Comparison of ENCODE assay signal across 15 mouse cellular contexts in the genomic region with DNA sequence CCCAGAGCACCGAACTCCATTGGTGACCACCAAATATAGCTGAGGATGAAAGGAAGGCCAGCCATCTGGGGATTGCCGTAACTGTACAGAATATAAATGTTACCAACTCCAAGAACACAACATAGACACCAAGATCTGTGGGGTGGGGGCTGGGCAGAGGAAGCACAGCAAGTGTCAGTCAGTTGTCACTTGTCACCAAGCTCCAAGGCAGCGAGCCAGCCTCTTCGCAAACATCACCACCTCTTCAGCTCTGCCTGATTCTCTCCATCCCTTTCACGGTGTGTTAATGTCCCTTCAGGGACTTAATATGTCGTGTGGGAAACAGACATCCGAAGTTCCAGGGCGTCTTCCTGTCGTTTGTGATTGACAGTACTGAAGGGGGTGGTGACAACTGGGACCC.
"Had no signal": no experiment of that assay in that cellular context is flagged by ENCODE, and none has a peak within 500 bp of the region (broad histone marks: within the 10 kb centered on the region; RNA-seq: fewer than 3 reads in every experiment).

No protein-coding gene starts in this region.

- H3K9me3 ChIP-seq: lung, embryonic 15.5 days; megakaryocyte, embryonic 14.5 days; midbrain, embryonic 13.5 days; midbrain, embryonic 15.5 days; neural tube, embryonic 12.5 days had no signal

- DNase-seq: lung, adult 2 months; lung, postnatal 14 days; right cerebral cortex, postnatal 14 days; spleen, adult 18-20 months; thymus, adult 18-20 months; thymus, postnatal 14 days; thymus, postnatal 36 days had no signal

- H3K36me3 ChIP-seq: lung, embryonic 15.5 days; midbrain, embryonic 13.5 days; midbrain, embryonic 15.5 days; neural tube, embryonic 12.5 days had no signal

- H3K4me3 ChIP-seq: lung, embryonic 15.5 days; megakaryocyte, embryonic 14.5 days; midbrain, embryonic 13.5 days; midbrain, embryonic 15.5 days; neural tube, embryonic 12.5 days had no signal

- H3K27ac ChIP-seq: lung, embryonic 15.5 days; macrophage; midbrain, embryonic 13.5 days; midbrain, embryonic 15.5 days; neural tube, embryonic 12.5 days had no signal

- H3K4me2 ChIP-seq: lung, embryonic 15.5 days; midbrain, embryonic 11.5 days; midbrain, embryonic 13.5 days; midbrain, embryonic 15.5 days; neural tube, embryonic 12.5 days had no signal

- H3K9ac ChIP-seq: lung, embryonic 15.5 days; midbrain, embryonic 13.5 days; midbrain, embryonic 15.5 days; neural tube, embryonic 12.5 days had no signal

- ATAC-seq: lung, postnatal 0 days; midbrain, embryonic 13.5 days; midbrain, embryonic 15.5 days had no signal

- H3K27me3 ChIP-seq: lung, embryonic 15.5 days; midbrain, embryonic 15.5 days; neural tube, embryonic 12.5 days had no signal
